Mouse (Mus musculus): Measurements from ENCODE around the gene Ttc28.
A peak's percentile ranks its signal among the peaks of the same experiment; 100 is the strongest.

Gene Ttc28

DNA sequence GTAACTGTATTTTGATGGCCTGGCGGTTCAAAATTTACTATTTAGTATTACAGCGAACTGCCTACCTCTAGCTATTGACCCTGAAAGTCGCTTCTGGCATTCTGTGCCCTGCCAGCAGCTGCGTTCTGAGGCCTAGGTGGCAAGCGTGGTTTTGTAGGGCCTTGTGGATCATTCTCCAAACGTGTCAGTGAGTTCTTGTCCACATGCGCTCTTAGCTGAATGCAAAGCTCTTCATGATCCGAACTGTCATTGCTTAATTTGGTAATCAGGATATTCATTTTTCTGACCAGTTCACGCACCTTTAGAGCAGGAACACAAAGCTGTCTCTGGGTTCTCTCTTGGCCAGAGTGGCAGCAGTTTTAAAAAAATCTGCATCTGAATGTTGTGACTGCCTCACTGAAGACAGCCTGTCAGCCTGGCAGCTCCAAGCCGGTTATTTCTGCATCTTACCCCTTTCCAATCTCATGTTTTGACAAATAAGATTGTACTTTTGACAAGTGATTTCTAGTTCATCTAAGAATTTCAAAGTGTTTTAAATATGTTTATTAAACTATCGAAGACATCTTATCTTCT is 88.0 kb downstream of the Ttc28 start:
- no peak for DNase-seq

DNA sequence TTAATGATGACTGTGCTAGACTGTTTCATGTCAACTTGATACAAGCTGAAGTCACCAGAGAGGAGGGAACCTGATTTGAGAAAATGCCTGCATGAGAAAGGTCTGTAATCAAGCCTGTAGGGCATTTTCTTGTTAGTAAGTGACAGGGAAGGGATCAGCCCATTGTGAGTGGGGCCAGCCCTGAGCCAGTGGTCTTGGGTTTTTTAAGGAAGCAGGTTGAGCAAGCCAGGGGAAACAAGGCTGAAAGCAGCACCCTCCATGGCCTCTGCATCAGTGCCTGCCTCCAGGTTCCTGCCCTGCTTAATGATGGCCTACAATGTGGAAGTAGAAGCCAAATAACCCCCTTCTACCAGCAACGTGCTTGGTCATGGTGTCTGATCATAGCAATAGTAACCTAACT is 89.0 kb downstream of the Ttc28 start:
- DNase-seq, result no peak

DNA sequence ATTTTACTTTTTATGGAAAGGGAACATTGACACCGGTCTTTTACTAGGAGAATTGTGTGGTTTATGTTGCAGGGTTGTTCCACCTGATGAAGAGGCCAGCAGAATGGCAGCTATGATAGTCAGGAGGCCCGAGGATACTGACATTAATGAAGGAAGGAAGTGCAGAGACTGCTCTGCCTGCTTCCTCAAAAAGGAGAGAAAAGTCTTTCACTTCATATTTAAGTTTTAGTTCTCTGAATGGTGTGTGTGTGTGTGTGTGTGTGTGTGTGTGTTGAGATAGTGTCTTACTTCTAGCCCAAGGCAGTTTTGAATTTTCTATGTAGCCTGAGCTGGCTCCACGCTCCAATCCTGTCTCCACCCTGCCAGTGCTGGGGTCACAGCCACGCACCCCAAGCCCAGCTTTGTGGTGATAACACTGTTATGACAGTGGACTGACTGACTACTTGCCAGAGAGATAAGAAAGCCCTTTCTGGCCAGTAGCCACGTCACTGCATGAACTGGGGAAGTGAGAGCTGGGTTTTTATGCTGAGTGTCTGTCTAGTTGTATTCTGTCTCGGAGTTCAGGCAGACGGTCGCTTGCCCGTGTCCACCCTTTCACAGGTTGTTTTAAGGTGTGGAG is 90.7 kb downstream of the Ttc28 start:
- no peak for DNase-seq

DNA sequence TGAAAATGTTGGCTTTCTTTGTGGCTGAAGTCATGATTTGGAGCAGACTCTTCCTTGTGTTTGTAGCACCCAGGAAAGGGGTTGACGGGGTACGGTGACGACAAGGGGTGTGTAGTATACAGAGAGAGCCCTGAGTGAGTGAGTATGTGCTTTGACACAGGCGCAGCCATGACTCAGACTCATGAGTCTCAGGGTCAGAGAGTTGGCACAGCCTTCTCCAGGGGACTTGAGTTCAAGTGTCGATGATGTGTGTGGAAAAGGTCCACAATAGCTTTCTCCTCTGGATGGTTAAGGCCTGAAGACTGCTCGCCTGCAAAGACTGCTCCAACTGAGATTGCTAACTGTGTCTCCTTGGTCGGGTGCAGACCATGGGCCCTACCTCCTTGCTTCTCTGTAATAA is 97.1 kb downstream of the Ttc28 start:
- no peak for DNase-seq

DNA sequence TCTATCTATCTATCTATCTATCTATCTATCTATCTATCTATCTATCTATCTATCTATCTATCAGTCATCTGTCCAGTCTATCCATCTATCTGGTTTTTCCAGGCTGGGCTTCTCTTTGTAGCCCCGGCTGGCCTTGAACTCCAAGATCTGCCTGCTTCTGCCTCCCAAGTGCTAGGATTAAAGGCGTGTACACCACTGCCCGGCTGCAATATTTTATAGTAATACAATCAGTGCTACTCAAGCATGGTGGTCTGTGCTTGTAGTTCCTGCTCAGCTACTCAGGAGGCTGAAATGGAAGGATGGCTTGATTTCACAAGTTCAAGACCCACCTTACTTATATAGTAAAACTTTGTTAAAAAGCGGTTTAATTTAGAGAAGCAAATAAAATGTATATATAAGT is 98.2 kb downstream of the Ttc28 start:
- no peak for DNase-seq

DNA sequence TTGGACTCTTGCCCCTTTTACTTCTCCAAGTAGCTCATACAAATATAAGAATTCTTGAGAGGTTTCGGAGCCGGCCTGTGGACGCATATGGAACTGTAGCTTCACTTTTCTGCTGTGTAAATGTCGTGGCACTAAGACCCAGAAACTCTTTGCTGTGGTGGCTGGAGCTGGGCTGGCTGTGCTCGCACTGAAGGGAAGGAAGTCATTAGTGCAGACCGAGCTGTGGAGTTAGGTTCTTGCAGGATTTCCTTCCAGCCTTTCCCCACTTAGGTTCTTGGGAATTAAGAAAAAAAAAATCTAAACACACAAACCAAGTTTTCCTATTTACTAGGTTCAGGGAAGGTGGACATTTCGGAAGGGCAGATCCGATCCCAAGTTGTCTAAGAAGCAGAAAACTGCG is 98.9 kb downstream of the Ttc28 start:
- DNase-seq, result peak; percentile 87

DNA sequence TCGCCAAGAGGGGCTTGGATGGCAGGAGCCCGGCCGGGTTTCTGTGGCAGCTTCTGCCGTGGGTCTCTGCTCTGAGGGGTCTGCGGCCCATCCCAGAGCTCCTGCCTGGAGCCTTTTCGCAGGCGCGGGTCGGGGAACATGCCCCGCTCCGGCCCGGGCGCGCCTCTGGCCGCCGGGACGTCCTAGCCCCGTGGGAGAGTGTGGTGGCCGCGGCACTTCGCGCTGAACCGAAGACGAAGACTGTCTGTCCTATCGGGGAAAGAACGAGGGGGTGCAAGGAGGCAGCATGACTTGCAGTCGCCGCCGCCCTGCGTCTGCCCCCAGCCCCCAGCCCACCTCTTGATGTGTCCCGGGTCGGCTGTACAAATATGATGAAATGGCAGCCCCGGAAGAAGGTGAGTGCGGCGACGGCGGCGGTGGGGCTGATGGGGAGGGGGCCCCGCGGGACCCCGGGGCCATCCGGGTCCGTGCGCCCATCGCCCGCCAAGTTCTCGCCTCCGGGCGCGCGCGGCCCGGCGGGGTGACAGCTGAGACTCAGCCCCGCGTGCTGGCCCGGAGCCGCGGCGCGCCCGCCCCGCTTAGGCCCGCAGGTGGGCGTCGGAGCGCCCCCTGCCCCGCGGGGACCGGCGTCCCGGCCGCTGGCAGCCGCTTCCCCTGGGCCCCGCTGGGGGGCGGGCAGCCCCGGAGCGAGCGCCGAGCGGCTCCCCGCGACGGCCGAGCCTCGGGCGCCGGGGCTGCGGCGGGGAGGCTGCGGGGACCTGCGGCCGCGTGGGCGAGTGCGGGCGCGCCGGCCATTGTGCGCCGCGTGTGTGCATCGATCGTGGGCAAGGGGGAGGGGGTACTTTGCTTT is 99.6 kb downstream of the Ttc28 start:
- DNase-seq, result peak; percentile 77

DNA sequence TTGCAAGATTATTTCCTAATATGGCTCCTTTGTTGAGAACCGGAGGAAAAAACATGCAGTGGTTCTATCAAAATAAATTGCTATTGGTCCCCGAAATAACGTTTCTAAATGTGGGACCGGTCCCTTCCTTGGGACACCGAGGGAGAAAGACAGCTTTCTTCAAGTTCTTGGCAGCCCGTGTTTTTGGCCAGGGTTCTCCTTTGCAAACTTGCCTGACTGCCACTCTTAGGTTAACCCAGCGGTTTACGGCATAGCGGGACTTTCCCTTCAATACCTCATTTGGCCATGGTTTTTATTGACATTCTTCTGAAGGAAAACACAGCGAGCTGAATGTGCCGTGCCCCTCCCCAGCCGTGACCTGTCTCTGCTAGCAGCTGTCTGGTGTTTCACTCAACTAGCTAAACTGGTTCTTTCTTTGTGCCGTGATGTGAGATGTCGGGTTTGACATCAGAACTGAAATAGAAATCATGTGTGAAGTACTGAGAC is 100.3 kb downstream of the Ttc28 start:
- peak; percentile 70 for DNase-seq

DNA sequence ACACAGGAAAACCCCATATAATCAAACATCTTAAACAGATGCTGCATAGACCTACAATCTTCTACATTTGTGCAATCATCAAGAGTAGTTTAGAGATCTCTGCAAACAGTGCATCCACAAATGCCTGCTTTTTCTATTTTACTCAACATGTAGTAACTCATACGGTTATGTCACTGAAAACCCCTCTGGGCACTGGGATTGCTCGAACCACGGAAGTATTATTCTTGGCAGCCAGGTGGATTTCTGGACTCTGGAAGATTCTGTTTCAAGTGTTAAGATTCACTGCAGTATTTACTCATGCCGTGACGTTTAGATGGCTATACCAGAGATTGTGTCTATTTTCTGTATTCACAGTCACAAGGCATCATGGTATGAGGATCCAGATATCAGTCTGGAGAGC is 101.0 kb downstream of the Ttc28 start:
- DNase-seq, result no peak

DNA sequence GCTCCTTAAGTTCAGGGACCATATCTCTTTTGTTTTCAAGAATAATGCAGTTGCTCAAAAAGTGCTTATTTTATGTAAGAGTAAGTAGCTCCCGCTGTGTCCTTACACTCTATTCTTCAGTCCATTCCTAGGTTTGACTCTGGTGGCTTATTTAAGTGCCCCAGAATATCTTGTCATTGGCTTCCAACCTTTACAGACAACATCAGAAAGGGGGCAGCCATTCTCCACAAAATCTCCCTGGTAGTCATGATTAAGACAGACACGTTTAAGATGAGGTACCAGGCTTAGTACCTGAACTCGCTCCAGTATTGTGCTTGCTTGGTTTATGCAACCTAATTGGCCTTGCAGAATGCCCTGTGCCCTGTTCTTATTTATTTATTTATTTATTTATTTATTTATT is 102.8 kb downstream of the Ttc28 start:
- DNase-seq, result no peak

DNA sequence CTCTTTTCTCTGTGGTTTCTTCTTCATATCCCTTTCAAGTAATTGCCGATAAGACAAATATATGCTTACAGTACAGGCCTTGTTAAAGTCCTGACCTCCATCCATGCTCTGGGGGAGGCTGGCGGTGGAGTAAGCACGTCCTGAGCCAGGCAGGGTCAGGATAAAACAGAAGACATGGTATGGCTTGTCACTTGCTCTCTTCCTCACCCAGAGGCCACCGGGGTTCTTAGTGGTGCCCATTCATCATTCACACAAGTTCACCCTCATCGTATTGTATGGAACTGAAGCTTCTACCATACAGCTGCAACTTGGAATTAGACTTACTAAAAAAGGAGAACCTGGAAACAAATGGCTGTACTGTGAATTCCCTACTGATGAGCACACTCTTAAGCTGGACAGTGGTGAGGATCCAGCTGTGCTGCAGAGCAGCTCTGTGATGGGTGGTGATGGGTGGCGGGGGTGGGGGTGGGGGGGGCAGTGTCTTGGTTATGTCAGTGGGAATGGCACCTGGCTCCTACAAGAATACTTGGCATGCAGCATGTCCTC is 104.6 kb downstream of the Ttc28 start:
- DNase-seq, result no peak

DNA sequence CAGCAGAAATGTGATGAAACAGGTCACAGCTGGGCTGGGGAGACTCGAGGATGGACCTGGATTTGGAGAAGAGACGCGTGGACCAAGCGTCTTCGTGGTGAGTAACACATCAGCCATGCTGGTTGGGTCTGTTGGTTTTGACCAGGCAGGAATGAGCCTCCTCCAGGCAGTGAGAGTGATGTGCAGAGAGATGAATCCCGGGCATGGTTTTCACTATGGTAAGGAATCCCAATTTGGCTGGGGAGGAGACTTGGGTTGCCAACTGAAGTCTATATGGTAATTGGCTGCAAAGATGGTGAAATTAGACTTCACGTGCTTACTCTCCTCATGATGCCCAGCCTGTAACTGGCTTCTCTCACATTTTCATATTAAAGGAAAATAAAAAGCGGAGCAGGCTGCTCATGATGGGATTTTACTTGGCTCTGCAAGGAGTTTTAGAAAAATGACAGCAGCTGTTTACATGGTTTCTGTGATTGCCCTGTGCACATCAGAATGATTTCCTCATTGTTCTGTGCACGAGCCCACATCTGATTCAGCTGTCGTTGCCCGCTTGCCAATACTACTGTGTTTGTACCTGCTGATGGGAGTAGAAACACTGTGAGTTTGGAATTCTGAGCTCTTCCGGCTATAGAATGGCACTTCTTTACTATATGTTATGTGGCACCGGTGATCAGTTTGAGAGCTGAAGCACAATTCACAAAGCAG is 117.4 kb downstream of the Ttc28 start:
- DNase-seq, result no peak

DNA sequence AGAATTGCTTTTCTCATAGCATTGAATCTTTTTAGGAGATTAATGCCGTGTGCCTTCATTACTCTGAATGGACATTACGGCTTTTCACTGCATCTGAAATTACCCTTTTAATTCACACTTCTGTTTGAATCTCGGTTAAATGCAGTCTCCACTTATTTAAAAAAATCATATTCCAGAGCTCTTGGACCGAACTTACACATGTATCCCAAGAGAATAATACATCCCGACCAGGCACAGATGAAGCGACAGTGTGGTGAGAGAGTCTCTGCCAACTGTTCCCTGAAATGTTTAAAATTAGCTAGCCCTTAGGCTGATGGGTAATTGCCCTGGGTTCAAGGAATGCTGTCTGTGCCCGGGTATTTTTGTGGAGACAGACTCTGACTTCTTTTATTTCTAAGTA is 118.1 kb downstream of the Ttc28 start:
- no peak for DNase-seq

DNA sequence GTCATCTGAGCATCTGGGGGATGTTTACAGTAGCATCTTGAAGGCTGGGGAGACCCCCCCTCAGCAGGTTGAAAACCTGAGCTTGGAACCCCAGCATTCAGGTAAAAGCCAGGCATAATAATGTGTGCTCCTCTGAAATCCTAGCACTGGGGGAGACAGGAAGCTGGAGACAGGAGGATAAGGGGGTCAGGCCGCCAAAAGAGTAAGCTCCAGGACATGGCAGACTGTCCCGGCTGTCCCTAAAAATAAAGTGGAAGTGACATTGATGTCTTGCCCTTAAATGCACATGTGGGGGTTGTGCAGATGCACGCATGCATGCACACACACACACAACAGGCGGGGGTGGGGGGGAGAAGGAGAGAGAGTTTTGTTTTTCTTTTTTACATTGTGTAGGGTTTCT is 118.7 kb downstream of the Ttc28 start:
- DNase-seq, result no peak

DNA sequence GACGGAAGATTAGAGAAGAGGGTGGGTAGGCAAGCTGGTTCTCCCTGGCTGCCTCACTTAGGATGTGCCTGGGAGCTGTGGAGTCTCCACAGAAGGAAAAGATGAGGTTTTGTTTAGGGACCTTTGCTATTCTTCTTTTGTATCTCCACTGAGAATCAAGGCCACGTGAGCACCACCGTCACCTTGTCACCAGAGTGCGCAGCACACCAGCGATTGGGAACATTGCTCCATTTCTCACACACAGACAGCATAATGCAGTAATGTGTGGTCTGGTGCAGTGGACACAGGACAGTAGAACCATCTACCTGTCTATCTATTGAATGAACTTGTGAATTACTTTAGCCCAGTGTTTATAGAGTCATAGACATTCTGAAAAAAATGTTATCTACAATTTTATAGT is 121.3 kb downstream of the Ttc28 start:
- DNase-seq, result no peak

DNA sequence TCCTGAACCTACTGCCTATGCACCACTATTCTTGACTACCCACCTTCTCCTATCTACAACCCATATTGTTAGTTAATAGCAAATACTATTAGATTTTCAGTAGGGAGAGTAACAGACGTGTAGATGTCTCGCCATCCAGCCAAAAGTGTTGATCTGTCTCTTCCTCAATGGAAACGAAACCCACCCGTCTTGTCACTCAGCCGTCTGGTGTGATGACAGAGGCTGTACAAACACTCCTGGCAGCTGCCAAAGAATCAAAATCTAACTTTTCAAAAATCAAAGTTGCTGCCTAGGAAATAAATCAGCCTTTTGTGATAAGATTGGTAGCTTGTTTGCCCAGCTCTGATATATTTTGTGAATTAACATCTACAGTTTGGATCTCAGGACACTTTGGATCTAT is 123.6 kb downstream of the Ttc28 start:
- DNase-seq, result no peak

DNA sequence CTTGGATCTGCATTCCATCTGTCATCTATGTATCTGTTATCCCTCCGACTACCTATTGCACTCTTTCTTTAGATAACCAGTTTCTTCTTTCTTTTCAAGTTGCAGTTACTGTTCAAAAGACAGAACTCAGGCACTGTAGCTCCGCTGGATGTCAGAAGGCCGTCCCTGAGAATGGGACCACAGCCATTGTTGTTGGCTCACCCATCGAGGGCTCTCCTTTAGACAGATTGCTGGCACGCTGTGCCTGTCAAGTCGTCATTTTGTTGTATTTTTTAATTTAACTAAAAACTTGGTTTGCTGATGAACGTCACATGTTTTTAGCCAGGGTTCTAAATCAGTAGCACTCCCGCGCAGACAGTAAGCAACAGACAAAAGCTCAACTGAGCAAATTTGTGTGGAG is 124.1 kb downstream of the Ttc28 start:
- DNase-seq, result no peak

DNA sequence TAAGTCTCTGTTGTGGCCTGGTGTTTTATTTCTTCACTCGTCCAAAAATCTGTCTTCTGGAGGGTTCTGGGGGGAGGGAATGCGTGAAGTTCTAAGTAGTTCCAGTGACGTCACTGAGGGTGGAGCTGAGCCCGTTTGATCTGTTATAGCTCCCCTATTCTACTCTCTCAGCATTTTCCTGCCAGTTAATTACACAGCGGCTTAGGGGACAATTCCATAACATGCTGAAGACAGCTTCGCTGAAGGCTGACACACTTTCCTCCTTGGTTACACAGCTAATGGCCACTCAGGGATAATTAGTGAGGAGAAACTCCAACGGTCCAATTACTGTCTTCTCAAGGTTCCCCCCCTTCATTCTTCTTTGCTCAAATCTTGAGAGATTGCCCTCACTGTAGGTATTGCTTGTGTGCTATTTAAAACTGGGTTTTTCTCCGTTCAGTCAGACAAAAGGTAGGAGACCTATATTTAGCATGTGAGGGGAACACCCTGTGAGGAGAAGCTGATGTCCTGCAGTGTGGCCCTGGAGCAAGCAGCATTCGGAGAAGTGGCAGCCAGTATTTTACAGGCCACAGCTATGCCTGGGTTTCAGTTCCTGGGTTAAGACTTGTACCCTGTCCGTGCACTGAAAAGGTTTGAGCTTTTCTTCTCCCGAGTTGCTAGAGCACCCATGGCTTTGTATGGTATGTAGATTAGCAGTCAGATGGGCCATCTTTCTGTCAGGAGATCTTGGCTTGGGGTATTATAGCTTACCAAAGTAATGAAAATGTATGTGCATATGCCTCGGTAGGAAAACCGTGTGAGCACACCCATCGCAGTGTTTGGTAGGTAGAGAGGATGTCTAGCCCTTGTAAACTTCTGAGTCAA is 126.9 kb downstream of the Ttc28 start:
- peak; percentile 54 for DNase-seq

DNA sequence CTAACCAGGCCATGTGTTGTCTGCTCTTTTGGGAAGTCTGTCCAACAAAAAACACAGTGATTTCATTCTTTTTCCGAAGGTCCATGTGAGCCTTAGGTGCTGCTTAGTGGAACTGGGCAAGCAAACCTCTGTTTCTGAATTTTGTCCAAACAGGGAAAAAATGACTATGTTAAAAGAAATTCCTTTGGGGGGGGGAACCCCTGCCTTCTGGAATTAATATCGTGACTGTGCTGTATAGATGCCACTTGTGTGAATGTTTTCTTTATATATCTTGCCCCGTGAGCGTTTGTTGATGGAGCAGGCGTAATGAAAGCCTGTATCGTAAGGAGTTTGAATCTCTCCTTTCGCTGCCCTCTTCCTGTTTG is 127.5 kb downstream of the Ttc28 start:
- DNase-seq, result no peak

DNA sequence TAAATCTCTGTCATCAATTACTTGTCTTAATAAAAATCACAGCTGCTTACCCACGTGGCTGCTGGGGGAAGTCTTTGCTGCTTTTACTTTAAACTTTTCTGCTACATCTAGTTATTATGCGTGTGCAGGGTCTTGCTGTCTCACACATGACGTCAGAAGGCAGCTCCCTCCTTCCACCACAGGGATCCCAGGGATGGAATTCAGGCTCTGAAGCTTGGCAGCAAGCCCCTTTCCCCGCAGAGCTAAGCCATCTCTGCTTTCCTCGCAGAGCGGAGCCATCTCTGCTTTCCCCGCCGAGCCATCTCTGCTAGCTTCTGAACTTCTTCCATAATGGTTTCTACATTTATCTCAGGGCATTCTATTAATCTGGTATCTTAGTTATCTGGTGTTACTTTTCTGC is 128.3 kb downstream of the Ttc28 start:
- no peak for DNase-seq

DNA sequence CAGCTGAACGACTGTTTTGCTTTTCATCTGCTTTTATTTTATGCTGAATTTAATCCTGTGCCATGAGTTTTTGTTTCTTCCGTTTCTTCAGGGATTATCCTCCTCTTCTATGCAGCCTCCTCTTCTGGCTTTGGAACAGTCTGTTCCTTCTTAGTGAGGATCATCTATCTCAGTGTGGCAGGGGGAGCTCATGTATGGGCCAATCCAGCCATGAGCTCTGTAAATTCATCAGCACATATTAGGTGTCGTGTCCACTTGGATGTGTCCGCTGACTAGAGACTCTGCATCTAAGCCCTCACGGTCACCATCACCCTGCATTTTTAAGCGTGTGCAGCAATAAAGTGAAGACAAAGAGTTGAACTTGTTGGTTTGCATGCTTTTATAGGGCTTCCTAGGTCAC is 128.8 kb downstream of the Ttc28 start:
- DNase-seq, result no peak

DNA sequence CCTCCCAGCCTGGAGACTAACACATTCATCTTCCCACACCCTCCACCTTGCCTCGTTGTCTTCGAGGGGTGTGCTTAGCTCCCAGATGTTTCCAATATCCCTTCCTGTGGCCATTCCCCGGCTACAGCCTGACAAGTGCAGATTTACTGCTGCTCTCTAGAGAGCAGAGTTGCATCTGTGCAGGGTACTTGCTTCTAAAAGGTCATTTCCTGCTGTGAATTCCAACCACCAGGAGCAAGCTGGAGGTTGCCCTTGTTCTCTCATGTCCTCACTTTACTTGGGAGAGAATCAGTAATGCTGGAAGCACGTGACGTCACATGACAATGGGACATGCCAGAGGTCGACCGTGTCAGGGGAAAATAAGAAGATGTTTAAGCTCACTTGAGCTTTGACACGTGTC is 131.7 kb downstream of the Ttc28 start:
- DNase-seq, result peak; percentile 83
